Mouse (Mus musculus) telencephalon, adult 2 months (tissue): ENCODE results near the gene Myh14.

Source experiments
- DNase-seq: peaks from one replicate; pipeline ENCODE4 v3.0.0-alpha.2; 2011; ENCODE audit warnings: low read depth, low spot score

Gene Myh14

DNA sequence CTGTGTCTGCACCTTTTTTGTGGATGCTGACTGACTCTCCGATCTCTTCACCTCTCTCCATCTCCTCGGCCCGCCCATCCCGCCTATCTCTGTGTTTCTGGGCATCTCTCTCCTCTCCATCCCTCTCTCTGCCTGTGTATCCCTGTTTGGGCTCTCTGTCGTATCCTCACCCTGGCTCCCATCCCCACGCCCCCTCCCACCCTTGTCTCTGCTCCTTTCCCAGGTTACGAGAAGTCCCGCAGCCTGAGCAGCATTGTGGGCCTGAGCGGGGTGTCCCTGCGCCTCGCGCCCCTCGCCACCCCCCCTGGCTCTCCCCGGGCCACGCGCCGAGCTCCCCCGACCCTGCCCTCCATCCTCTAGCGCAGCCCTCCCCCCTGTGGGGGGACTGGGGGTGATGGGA lies 69.0 kb downstream of the Myh14 start:
- DNase-seq: no peak

- DNase-seq: no peak
Observed at GRCm38 (mm10) chr7:44600691-44601262, 69.9 kb downstream of the Myh14 start.

GRCm38 (mm10) chr7:44598336-44598735 lies 72.3 kb downstream of the Myh14 start:
- no peak for DNase-seq

DNA sequence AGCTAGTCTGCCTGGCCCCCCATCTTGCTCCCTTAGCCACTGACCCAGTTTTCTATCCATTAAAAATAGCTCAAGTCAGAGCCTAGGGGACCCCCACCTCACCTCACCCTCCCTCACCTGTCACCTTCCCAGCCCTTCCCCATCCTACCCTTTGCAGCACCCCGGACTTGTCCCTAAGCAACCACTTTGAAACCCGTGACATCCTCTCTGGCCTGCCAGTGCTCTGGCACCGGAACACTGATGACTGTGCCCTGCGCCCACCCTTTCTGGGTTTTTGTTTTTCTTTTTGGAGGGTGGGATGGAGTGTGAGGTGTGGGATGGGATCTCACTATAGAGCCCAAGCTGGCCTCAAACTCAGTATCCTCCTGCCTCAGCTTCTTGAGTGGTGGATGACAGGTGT lies 73.0 kb downstream of the Myh14 start:
- DNase-seq: no peak

GRCm38 (mm10) chr7:44596996-44597538 lies 73.6 kb downstream of the Myh14 start:
- no peak for DNase-seq

DNA sequence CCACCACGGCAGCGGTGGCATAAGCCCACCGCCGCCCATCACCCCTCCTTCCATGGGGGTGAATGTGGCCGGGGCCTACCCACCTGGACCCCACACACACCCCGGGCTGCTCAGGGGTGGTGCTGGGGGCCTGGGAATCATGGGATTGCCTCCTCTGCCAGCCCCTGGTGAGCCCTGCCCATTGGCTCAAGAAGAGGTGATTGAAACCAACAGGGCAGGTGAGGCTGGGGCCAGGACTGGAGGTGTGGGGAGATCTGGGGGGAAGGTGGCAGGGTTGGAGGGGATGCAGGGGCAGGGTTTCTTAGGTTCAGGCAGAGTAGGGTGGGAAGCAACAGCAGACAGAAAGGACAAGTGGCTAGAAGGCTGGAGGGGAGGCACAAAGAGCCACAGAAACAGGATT lies 74.6 kb downstream of the Myh14 start:
- DNase-seq: no peak

GRCm38 (mm10) chr7:44595131-44595561 lies 75.5 kb downstream of the Myh14 start:
- no peak for DNase-seq

GRCm38 (mm10) chr7:44594291-44594690 lies 76.4 kb downstream of the Myh14 start:
- no peak for DNase-seq

DNA sequence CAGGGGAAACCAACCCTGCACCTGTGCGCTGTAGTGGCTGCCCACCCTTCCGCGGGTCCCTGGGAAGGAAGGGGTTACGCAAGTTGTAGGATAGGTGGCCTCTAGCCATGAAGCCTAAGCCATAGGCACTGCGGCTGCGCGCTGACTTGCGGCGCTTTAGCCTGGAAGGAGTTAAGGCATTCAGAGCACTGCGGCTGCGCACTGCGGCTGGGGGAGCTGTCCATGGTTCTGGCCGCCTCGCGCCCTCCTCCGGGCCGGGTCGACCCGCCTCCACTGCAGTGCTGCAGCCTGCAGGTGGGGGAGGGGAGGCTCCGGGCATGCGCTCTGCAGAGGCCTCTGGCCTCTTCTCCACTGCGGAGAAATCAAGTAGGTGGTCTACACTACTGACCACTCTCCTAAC lies 76.9 kb downstream of the Myh14 start:
- peak; percentile 84 for DNase-seq

DNA sequence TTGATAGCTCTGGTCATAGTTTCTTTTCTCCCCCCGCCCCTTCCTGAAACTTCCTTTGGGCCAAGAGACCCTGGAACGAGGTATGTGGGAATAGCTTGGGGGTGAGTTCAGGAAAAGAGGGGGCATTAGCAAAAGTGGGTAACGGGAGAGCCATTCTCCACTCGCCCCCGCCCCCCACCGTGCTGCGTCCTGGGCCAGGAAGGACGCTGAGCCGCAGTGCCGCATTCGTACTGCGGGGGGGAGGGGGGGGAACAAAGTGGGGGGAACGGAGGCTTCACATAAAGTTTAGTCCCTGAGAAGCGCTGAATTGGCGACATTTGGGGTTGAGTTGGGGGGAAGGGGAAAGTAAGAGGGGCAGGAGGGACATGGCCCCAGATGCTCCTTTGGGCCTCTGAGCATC lies 77.6 kb downstream of the Myh14 start:
- no peak for DNase-seq

- DNase-seq: no peak
Observed at GRCm38 (mm10) chr7:44591348-44592116, 79.1 kb downstream of the Myh14 start.

DNA sequence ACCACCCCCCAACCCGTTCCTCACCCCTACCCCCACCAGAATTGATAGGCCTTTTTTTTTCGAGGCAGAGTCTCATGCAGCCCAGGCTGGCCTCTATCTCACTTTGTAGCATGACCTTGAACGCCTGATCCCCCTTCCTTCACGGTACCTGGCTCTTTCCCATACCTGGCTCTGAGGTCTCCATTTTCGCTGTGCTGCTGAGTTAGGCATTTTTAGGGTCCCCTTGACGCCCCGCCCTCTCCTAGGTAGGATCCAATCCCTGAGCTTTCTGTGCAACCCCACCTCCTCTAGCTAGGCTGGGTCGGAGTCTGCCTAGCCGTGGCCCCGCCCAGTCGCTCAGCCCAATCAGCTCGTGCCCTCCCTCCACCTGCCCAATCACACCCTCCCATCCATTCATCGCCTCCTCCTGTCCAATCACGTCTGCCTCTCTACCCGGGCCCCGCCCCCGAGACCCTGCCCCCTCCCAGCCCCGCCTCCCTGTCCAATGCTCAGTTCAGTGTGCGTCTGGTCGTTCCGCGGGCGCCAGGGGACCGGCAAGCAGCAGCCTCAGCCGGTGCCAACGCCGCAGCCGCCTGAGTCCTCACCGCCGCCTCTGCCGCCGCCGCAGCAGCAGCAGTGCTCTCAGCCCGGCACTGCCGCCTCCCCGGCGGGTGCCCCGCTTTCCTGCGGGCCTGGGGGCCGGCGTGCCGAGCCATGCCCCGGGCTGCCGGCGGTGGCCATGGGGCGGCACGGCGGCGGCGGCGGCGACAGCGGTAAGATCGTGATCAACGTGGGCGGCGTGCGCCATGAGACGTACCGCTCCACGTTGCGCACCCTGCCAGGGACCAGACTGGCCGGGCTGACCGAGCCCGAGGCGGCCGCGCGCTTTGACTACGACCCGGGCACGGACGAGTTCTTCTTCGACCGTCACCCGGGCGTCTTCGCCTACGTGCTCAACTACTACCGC lies 80.0 kb downstream of the Myh14 start, which contains the start of gene Kcnc3:
TSS of gene Kcnc3 (plus strand) at position 263 of the 946 bp plus-strand sequence.
- peak; percentile 98 for DNase-seq

DNA sequence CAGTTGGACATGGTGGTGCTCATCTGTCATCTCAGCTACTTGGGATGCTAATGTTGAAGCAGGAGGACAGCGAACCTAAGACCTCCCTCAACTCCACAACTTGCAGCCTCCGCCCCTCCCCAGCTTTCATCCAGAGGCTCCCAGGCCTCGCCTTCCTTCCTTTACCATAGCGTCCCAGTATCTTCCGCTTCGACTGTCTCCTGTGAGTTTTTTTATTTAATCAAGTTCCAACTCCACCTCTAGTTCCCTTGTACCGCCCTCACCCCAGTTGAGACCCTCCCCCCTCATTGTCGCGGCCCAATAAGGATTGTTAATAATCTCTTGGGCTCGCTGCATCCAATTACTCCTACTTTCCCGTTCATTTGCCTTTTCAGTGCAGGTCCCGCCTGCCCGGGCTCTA lies 80.7 kb downstream of the Myh14 start:
- DNase-seq: no peak

DNA sequence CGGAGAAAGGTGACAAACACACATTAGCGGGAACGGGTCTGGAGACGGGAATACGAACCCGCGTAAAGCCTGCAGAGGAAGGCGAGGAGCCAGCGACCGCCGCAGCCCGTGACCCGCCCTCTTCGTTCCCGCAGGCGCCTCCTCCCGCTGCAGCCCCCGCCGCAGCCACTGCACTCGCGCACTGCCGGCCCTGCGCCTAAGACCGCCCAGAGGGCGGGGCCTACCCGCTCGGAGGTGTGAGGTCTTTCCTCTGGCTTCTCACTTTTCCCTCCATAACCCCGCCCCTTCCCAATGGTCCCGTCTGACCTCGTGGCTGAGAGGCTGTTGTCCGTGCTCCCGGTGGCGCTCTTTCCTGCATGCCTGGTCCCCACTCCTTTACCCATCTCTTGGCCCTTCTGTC lies 81.5 kb downstream of the Myh14 start:
- DNase-seq: no peak

- DNase-seq: no peak
Observed at GRCm38 (mm10) chr7:44588338-44588737, 82.3 kb downstream of the Myh14 start.

GRCm38 (mm10) chr7:44587676-44588075 lies 83.0 kb downstream of the Myh14 start:
- DNase-seq: no peak

GRCm38 (mm10) chr7:44586930-44587329 lies 83.7 kb downstream of the Myh14 start:
- DNase-seq: peak; percentile 87

- DNase-seq: peak; percentile 79
Observed at GRCm38 (mm10) chr7:44586518-44586917, 84.1 kb downstream of the Myh14 start.

DNA sequence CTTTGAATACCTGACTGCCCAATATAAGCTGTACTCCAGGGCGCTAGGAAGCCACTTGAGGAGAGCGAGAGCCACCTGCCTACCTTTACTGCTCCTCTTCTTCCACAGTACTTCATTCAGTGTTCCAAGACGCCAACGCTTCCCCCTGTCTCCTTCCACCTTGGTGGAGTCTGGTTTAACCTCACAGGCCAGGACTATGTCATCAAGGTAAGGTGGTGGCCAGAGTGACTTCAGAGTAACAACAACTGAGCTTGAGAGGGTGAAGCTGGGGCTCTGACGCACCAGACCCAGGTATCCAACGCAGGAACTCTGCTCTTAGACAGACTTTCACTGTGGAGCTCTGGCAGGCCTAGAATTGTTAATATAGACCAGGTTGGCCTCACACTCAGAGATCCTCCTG lies 85.0 kb downstream of the Myh14 start:
- no peak for DNase-seq

- DNase-seq: no peak
Observed at GRCm38 (mm10) chr7:44584921-44585320, 85.7 kb downstream of the Myh14 start.

DNA sequence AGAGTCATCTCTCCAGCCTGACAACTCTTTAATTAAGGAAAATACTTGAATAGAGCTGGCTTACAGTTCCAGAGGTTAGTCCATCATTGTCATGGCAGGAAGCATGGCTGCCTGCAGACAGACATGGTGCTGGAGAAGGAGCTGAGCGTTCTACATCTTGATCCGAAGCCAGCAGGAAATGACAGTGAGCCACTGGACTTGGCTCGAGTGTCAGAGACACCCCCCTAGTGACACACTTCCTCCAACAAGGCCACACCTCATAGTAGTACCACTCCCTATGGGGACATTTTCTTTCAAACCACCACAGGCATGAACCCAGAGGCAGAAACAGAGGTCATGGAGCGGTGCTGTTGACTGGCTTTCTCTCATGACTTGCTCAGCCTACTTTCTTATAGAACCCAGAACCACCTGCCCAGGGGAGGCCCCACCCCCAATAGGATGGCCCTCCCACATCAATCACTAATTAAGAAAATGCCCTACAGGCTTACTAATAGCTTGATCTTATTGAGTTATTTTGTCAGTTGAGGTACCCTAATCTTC lies 86.3 kb downstream of the Myh14 start:
- DNase-seq: no peak

DNA sequence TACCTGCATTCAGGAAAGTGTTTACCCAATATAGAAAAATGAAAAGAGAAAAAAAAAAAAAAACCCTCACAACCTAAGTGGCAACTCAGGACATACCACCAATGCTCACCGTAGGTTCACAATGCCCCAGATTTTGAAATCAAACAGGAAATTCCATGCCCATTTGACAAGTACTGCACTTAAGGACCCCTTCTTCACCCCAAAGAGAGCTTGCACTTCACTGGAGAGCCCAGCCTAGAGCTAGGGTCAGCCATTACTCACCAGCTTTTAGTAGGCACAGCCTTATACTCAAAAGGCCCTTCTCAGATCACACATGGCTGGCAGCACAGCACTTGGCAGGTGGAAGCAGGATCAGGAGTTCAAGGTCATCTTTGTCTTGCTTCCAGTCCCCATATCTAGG lies 87.5 kb downstream of the Myh14 start:
- no peak for DNase-seq
